Mouse (Mus musculus): ENCODE measurements around the gene Snapc2. TPM values are rescaled to one million over a fixed set of nuclear protein-coding genes. Genes with fewer than 3 reads are reported as not detected.
A peak's percentile ranks its signal among the peaks of the same experiment; 100 is the strongest.
"Not testable (repeated sequence)": the region's sequence is repeated elsewhere in the genome, so short reads cannot be mapped to it uniquely, and the experiment has no call there.

Snapc2 gene
- total RNA-seq, 2 experiments from 2014 or later = 28.8 to 31.1 TPM

GRCm38 (mm10) chr8:4229784-4230183, 23.1 kb upstream of the Snapc2 start:
- DNase-seq (ENCODE audit: low spot score in 2 of 2) = no peak
- intact Hi-C loops (cut with DNase I) = no loop called here

GRCm38 (mm10) chr8:4230612-4231351, 22.1 kb upstream of the Snapc2 start:
- no peak for DNase-seq (ENCODE audit: low spot score in 2 of 2)
- intact Hi-C loops (cut with DNase I) = no loop called here

- no peak for DNase-seq (ENCODE audit: low spot score in 2 of 2)
- intact Hi-C loops (cut with DNase I) = loop anchor here (2.0 kb wide), 1 partner anchor 21 kb away; the partner anchor contains the start of gene Ctxn1
Observed at GRCm38 (mm10) chr8:4237814-4238433, 15.0 kb upstream of the Snapc2 start.

GRCm38 (mm10) chr8:4238434-4239192, 14.3 kb upstream of the Snapc2 start, which contains the start of the genes Map2k7 and Gm49320:
Gene Map2k7 (plus strand): TSS chr8:4238740.
Gene Gm49320 (plus strand): TSS chr8:4238865.
- intact Hi-C loops (cut with DNase I) = loop anchor here (2.0 kb wide), 1 partner anchor 20 kb away; the partner anchor contains the start of gene Ctxn1
- DNase-seq (ENCODE audit: low spot score in 2 of 2) = peak; percentile 100

- intact Hi-C loops (cut with DNase I) = loop anchor here (2.0 kb wide), 1 partner anchor 19 kb away; the partner anchor contains the start of gene Ctxn1
- DNase-seq (ENCODE audit: low spot score in 2 of 2) = no peak
Observed at GRCm38 (mm10) chr8:4239193-4239890, 13.5 kb upstream of the Snapc2 start.

GRCm38 (mm10) chr8:4245061-4245460, 7.8 kb upstream of the Snapc2 start:
- intact Hi-C loops (cut with DNase I) = loop anchor here (5.0 kb wide), 1 partner anchor 33 kb away; no protein-coding TSS in a partner anchor
- no peak for DNase-seq (ENCODE audit: low spot score in 2 of 2)

- no peak for DNase-seq (ENCODE audit: low spot score in 2 of 2)
- intact Hi-C loops (cut with DNase I) = loop anchor here (5.0 kb wide), 1 partner anchor 33 kb away; no protein-coding TSS in a partner anchor
Observed at GRCm38 (mm10) chr8:4245737-4246136, 7.1 kb upstream of the Snapc2 start.

GRCm38 (mm10) chr8:4247241-4247640, 5.6 kb upstream of the Snapc2 start:
- intact Hi-C loops (cut with DNase I) = loop anchor here (5.0 kb wide), 1 partner anchor 35 kb away; no protein-coding TSS in a partner anchor
- no peak for DNase-seq (ENCODE audit: low spot score in 2 of 2)

- intact Hi-C loops (cut with DNase I) = loop anchor here (5.0 kb wide), 1 partner anchor 36 kb away; no protein-coding TSS in a partner anchor
- no peak for DNase-seq (ENCODE audit: low spot score in 2 of 2)
Observed at GRCm38 (mm10) chr8:4247951-4248540, 4.8 kb upstream of the Snapc2 start, which contains the start of gene Tgfbr3l. Gene Tgfbr3l (plus strand): TSS chr8:4248214.

GRCm38 (mm10) chr8:4249213-4249612, 3.7 kb upstream of the Snapc2 start:
- no peak for DNase-seq (ENCODE audit: low spot score in 2 of 2)
- intact Hi-C loops (cut with DNase I) = loop anchor here (5.0 kb wide), 1 partner anchor 37 kb away; no protein-coding TSS in a partner anchor

GRCm38 (mm10) chr8:4250306-4250970, 2.4 kb upstream of the Snapc2 start:
- intact Hi-C loops (cut with DNase I) = loop anchor here (2.0 kb wide), 1 partner anchor 72 kb away; no protein-coding TSS in a partner anchor
- peak; percentile 87 to 89 for DNase-seq (ENCODE audit: low spot score in 2 of 2)

- no peak for DNase-seq (ENCODE audit: low spot score in 2 of 2)
- intact Hi-C loops (cut with DNase I) = no loop called here
Observed at GRCm38 (mm10) chr8:4252116-4252760, 642 bp upstream of the Snapc2 start.

- peak; percentile 74 to 89 for DNase-seq (ENCODE audit: low spot score in 2 of 2)
- intact Hi-C loops (cut with DNase I) = no loop called here
Observed at GRCm38 (mm10) chr8:4254001-4254400, 1.1 kb downstream of the Snapc2 start.

- intact Hi-C loops (cut with DNase I); DNase-seq (ENCODE audit: low spot score in 2 of 2): not testable (repeated sequence)
Observed at GRCm38 (mm10) chr8:4255471-4255870, 2.6 kb downstream of the Snapc2 start.

GRCm38 (mm10) chr8:4256911-4257310, 4.0 kb downstream of the Snapc2 start:
- intact Hi-C loops (cut with DNase I) = no loop called here
- DNase-seq (ENCODE audit: low spot score in 2 of 2) = peak; percentile 87 to 95

GRCm38 (mm10) chr8:4257350-4257749, 4.5 kb downstream of the Snapc2 start:
- intact Hi-C loops (cut with DNase I) = no loop called here
- DNase-seq (ENCODE audit: low spot score in 2 of 2) = no peak

- intact Hi-C loops (cut with DNase I) = loop anchor here (2.0 kb wide), 1 partner anchor 19 kb away; the partner anchor contains the start of genes Gm49320 and Map2k7
- peak; percentile 86 to 88 for DNase-seq (ENCODE audit: low spot score in 2 of 2)
Observed at GRCm38 (mm10) chr8:4258233-4258632, 5.4 kb downstream of the Snapc2 start.

Data from left cerebral cortex, postnatal 14 days (tissue).